Mouse (Mus musculus) E14TG2a.4 (cell line): ENCODE measurements around the gene Nr4a3.

Source experiments
- H3K27me3 ChIP-seq: 2 replicates; pipeline ENCODE4 v1.6.1; 2014; ENCODE audit warnings: low read length, control low read depth; ENCODE audit not compliant: insufficient read depth
- H3K36me3 ChIP-seq: 2 replicates; pipeline ENCODE4 v1.6.1; 2014; ENCODE audit warnings: low read length, control low read depth; ENCODE audit not compliant: insufficient read depth
- H3K4me1 ChIP-seq: replicated peaks from 2 replicates; pipeline ENCODE4 v1.6.1; 2014; ENCODE audit warnings: low read depth, low read length, control low read depth
- H3K4me3 ChIP-seq: replicated peaks from 2 replicates; pipeline ENCODE4 v1.5.1; 2014; ENCODE audit warnings: mild to moderate bottlenecking, low read length
- H3K9me3 ChIP-seq: 2 replicates; pipeline ENCODE4 v1.6.1; 2014; ENCODE audit warnings: low read length, control low read depth
- CTCF ChIP-seq: conservative IDR thresholded peaks from 2 replicates; pipeline ENCODE4 v1.5.1; 2014; ENCODE audit warnings: low read length
- NANOG ChIP-seq: IDR thresholded peaks from 2 replicates; pipeline ENCODE4 v1.6.1; 2014; ENCODE audit warnings: borderline replicate concordance, low read length, mixed read lengths
- POU5F1 ChIP-seq: IDR thresholded peaks from 2 replicates; pipeline ENCODE4 v1.6.1; 2014; ENCODE audit warnings: low read length, borderline replicate concordance

Nr4a3 gene

GRCm38 (mm10) chr4:48083452-48083851, 38.5 kb downstream of the Nr4a3 start:
- no peak overlapping the region for H3K4me3 ChIP-seq
- no peaks in the 10 kb centered on the region for H3K9me3 ChIP-seq
- no peak for TF ChIP-seq POU5F1
- no peaks in the 10 kb centered on the region for H3K27me3 ChIP-seq
- H3K36me3 ChIP-seq, result no peaks in the 10 kb centered on the region
- peaks cover 6% of the 10 kb centered on the region; the same call in 1 of the 2 replicates for H3K4me1 ChIP-seq

GRCm38 (mm10) chr4:48086609-48087008, 41.7 kb downstream of the Nr4a3 start:
- H3K4me3 ChIP-seq, result no peak overlapping the region
- H3K36me3 ChIP-seq, result no peaks in the 10 kb centered on the region
- no peaks in the 10 kb centered on the region for H3K9me3 ChIP-seq
- H3K27me3 ChIP-seq, result peaks cover 2% of the 10 kb centered on the region; the same call in 1 of the 2 replicates
- H3K4me1 ChIP-seq, result peaks cover 6% of the 10 kb centered on the region; the same call in 1 of the 2 replicates
- TF ChIP-seq POU5F1, result no peak
- no peak for TF ChIP-seq CTCF
- TF ChIP-seq NANOG, result no peak

- Histone ChIP-seq H3K27me3 (peaks cover 2% of the 10 kb centered on the region; the same call in 1 of the 2 replicates), H3K4me1 (peaks cover 6% of the 10 kb centered on the region; the same call in 1 of the 2 replicates), H3K4me3 (no peak overlapping the region), H3K36me3 (no peaks in the 10 kb centered on the region), H3K9me3 (no peaks in the 10 kb centered on the region)
- TF ChIP-seq NANOG (no peak), CTCF (peak; percentile 46)
These were observed 42.5 kb downstream of the Nr4a3 start for GRCm38 (mm10) chr4:48087497-48087896.

GRCm38 (mm10) chr4:48093221-48093620, 48.3 kb downstream of the Nr4a3 start:
- Histone ChIP-seq H3K4me1 (no peaks in the 10 kb centered on the region), H3K9me3 (no peaks in the 10 kb centered on the region), H3K36me3 (no peaks in the 10 kb centered on the region), H3K4me3 (no peak overlapping the region), H3K27me3 (peaks cover 2% of the 10 kb centered on the region; the same call in 1 of the 2 replicates)
- TF ChIP-seq POU5F1 (no peak), CTCF (no peak), NANOG (no peak)

GRCm38 (mm10) chr4:48100217-48100616, 55.3 kb downstream of the Nr4a3 start:
- H3K4me1 ChIP-seq, result no peaks in the 10 kb centered on the region
- H3K4me3 ChIP-seq, result no peak overlapping the region
- no peaks in the 10 kb centered on the region for H3K36me3 ChIP-seq
- no peaks in the 10 kb centered on the region; the same call in 1 of the 2 replicates for H3K27me3 ChIP-seq
- no peaks in the 10 kb centered on the region for H3K9me3 ChIP-seq
- no peak for TF ChIP-seq NANOG
- TF ChIP-seq CTCF, result no peak
- no peak for TF ChIP-seq POU5F1

GRCm38 (mm10) chr4:48101981-48102380, 57.0 kb downstream of the Nr4a3 start:
- TF ChIP-seq NANOG, result no peak
- no peak for TF ChIP-seq POU5F1
- TF ChIP-seq CTCF, result no peak
- H3K27me3 ChIP-seq, result no peaks in the 10 kb centered on the region; the same call in 1 of the 2 replicates
- H3K4me1 ChIP-seq, result no peaks in the 10 kb centered on the region

GRCm38 (mm10) chr4:48105387-48105786, 60.4 kb downstream of the Nr4a3 start:
- Histone ChIP-seq H3K4me3 (no peak overlapping the region), H3K9me3 (no peaks in the 10 kb centered on the region), H3K4me1 (no peaks in the 10 kb centered on the region), H3K36me3 (no peaks in the 10 kb centered on the region), H3K27me3 (no peaks in the 10 kb centered on the region)
- no peak for TF ChIP-seq POU5F1
- no peak for TF ChIP-seq NANOG
- TF ChIP-seq CTCF, result no peak

More at GRCm38 (mm10) chr4:48101981-48102380, 57.0 kb downstream of the Nr4a3 start:
- H3K9me3 ChIP-seq, result no peaks in the 10 kb centered on the region
- no peaks in the 10 kb centered on the region for H3K36me3 ChIP-seq
- no peak overlapping the region for H3K4me3 ChIP-seq

- TF ChIP-seq POU5F1 (no peak), NANOG (no peak), CTCF (no peak)
- H3K9me3 ChIP-seq, result no peaks in the 10 kb centered on the region
- H3K27me3 ChIP-seq, result no peaks in the 10 kb centered on the region
- H3K4me1 ChIP-seq, result no peaks in the 10 kb centered on the region
- no peak overlapping the region for H3K4me3 ChIP-seq
- no peaks in the 10 kb centered on the region for H3K36me3 ChIP-seq
These were observed 62.1 kb downstream of the Nr4a3 start for GRCm38 (mm10) chr4:48107086-48107485.

GRCm38 (mm10) chr4:48108591-48108990, 63.6 kb downstream of the Nr4a3 start:
- no peaks in the 10 kb centered on the region for H3K27me3 ChIP-seq
- no peak overlapping the region for H3K4me3 ChIP-seq
- no peaks in the 10 kb centered on the region for H3K36me3 ChIP-seq
- no peak for TF ChIP-seq NANOG
- no peak for TF ChIP-seq CTCF
- no peak for TF ChIP-seq POU5F1
- H3K4me1 ChIP-seq, result no peaks in the 10 kb centered on the region
- H3K9me3 ChIP-seq, result no peaks in the 10 kb centered on the region
